In the genomic region with DNA sequence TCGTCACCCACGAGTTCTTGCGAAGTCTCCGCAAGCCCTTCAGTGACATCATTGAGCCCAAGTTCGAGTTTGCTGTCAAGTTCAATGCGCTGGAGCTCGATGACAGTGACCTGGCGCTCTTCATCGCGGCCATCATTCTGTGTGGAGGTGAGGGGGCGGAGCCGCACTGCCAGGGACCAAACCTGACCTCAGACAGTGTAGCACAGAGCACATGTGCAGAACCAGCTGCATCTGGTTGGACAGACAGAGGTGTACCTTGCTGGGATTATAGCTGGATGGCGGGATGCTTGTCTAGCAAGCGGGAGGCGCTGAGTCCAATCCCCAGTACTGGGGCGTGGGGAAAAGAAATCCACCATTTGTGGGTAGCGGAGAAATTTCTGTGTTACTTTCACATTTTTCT, we compare ENCODE assay signal across 17 mouse cellular contexts.
"Had no signal": no experiment of that assay in that cellular context is flagged by ENCODE, and none has a peak within 500 bp of the region (broad histone marks: within the 10 kb centered on the region; RNA-seq: fewer than 3 reads in every experiment).

No protein-coding gene starts in this region.

- H3K4me3 ChIP-seq: limb, embryonic 15.5 days; liver, embryonic 12.5 days; neural tube, embryonic 13.5 days; stomach, embryonic 15.5 days had no signal

- H3K27me3 ChIP-seq: limb, embryonic 15.5 days; neural tube, embryonic 13.5 days; stomach, embryonic 15.5 days had no signal

- H3K27ac ChIP-seq: limb, embryonic 15.5 days; neural tube, embryonic 13.5 days; stomach, embryonic 15.5 days had no signal

- ATAC-seq: liver, embryonic 12.5 days; midbrain, embryonic 16.5 days had no signal

- H3K9me3 ChIP-seq: limb, embryonic 15.5 days; liver, embryonic 12.5 days; neural tube, embryonic 13.5 days; stomach, embryonic 15.5 days had no signal

- H3K9ac ChIP-seq: limb, embryonic 15.5 days; liver, embryonic 12.5 days; neural tube, embryonic 13.5 days; stomach, embryonic 15.5 days had no signal

- H3K4me2 ChIP-seq: limb, embryonic 15.5 days; liver, embryonic 12.5 days; lung, embryonic 14.5 days; midbrain, embryonic 11.5 days; neural tube, embryonic 13.5 days; stomach, embryonic 15.5 days had no signal

- DNase-seq: layer of hippocampus, adult 9-11 months; layer of hippocampus, postnatal 36 days; left cerebral cortex, postnatal 4 days; lung, embryonic 14.5 days; lung, postnatal 10 days; lung, postnatal 4 days; retina, postnatal 1 day; right cerebral cortex, postnatal 4 days; spleen, adult 18-20 months; thymus, adult 2 months; thymus, postnatal 25 days had no signal
